Mouse (Mus musculus): ENCODE data around the gene Cobll1. TPM values are rescaled to one million over a fixed set of nuclear protein-coding genes. Genes with fewer than 3 reads are reported as not detected.
A peak's percentile ranks its signal among the peaks of the same experiment; 100 is the strongest.

Gene Cobll1
- polyA plus RNA-seq, 1 experiment from 2014 or later, result 3.0 TPM

GRCm38 (mm10) chr2:65228426-65228825 lies 10.8 kb downstream of the Cobll1 start:
- H3K36me3 ChIP-seq, result no peaks in the 10 kb centered on the region
- H3K4me3 ChIP-seq, result no peak overlapping the region
- no peaks in the 10 kb centered on the region for H3K9me3 ChIP-seq
- H3K4me2 ChIP-seq (replicated peaks), result no peak overlapping the region
- H3K9ac ChIP-seq, result no peak overlapping the region
- peaks cover 8% of the 10 kb centered on the region; the same call in 1 of the 2 replicates for H3K4me1 ChIP-seq
- no peak overlapping the region for H3K27ac ChIP-seq
- ATAC-seq (ENCODE audit: low FRiP score, low read depth), result peak; percentile 57
- 48% methylated on average over 7 of the region's 7 CpGs for WGBS
- no peaks in the 10 kb centered on the region for H3K27me3 ChIP-seq

GRCm38 (mm10) chr2:65227898-65228290 lies 11.3 kb downstream of the Cobll1 start:
- H3K27ac ChIP-seq, result no peak overlapping the region
- H3K4me3 ChIP-seq, result no peak overlapping the region
- 82% methylated on average over 2 of the region's 2 CpGs for WGBS
- no peaks in the 10 kb centered on the region for H3K9me3 ChIP-seq
- H3K4me2 ChIP-seq (replicated peaks), result no peak overlapping the region
- no peak for ATAC-seq (ENCODE audit: low FRiP score, low read depth)
- H3K27me3 ChIP-seq, result no peaks in the 10 kb centered on the region
- H3K9ac ChIP-seq, result no peak overlapping the region
- peaks cover 8% of the 10 kb centered on the region; the same call in 1 of the 2 replicates for H3K4me1 ChIP-seq
- H3K36me3 ChIP-seq, result no peaks in the 10 kb centered on the region

GRCm38 (mm10) chr2:65227154-65227897 lies 11.9 kb downstream of the Cobll1 start:
- no peaks in the 10 kb centered on the region for H3K36me3 ChIP-seq
- peaks cover 8% of the 10 kb centered on the region; the same call in 1 of the 2 replicates for H3K4me1 ChIP-seq
- no peak overlapping the region for H3K4me2 ChIP-seq (replicated peaks)
- no peaks in the 10 kb centered on the region for H3K27me3 ChIP-seq
- H3K4me3 ChIP-seq, result no peak overlapping the region
- H3K27ac ChIP-seq, result no peak overlapping the region
- no peaks in the 10 kb centered on the region for H3K9me3 ChIP-seq
- H3K9ac ChIP-seq, result no peak overlapping the region
- WGBS, result 84% methylated on average over 6 of the region's 6 CpGs
- no peak for ATAC-seq (ENCODE audit: low FRiP score, low read depth)

GRCm38 (mm10) chr2:65226494-65226893 lies 12.7 kb downstream of the Cobll1 start:
- no peaks in the 10 kb centered on the region for H3K36me3 ChIP-seq
- no peak for ATAC-seq (ENCODE audit: low FRiP score, low read depth)
- peaks cover 8% of the 10 kb centered on the region; the same call in 1 of the 2 replicates for H3K4me1 ChIP-seq
- no peak overlapping the region for H3K4me3 ChIP-seq
- H3K9ac ChIP-seq, result no peak overlapping the region
- no peak overlapping the region for H3K27ac ChIP-seq
- H3K4me2 ChIP-seq (replicated peaks), result no peak overlapping the region
- no peaks in the 10 kb centered on the region for H3K9me3 ChIP-seq
- no peaks in the 10 kb centered on the region for H3K27me3 ChIP-seq
- 87% methylated on average over 4 of the region's 4 CpGs for WGBS

- Histone ChIP-seq H3K4me1 (peaks cover 8% of the 10 kb centered on the region; the same call in 1 of the 2 replicates), H3K27me3 (no peaks in the 10 kb centered on the region), H3K9me3 (no peaks in the 10 kb centered on the region), H3K4me2 (replicated peaks) (no peak overlapping the region), H3K4me3 (no peak overlapping the region), H3K27ac (no peak overlapping the region), H3K9ac (no peak overlapping the region), H3K36me3 (no peaks in the 10 kb centered on the region)
- ATAC-seq (ENCODE audit: low FRiP score, low read depth), result no peak
- 57% methylated on average over 12 of the region's 12 CpGs for WGBS
These were observed 15.1 kb downstream of the Cobll1 start for GRCm38 (mm10) chr2:65223956-65224735.

- WGBS, result 81% methylated on average over 8 of the region's 8 CpGs
- no peak overlapping the region for H3K4me2 ChIP-seq (replicated peaks)
- no peak overlapping the region for H3K9ac ChIP-seq
- H3K27me3 ChIP-seq, result no peaks in the 10 kb centered on the region
- H3K27ac ChIP-seq, result no peak overlapping the region
- no peaks in the 10 kb centered on the region for H3K9me3 ChIP-seq
- no peak overlapping the region for H3K4me3 ChIP-seq
- H3K4me1 ChIP-seq, result no peaks in the 10 kb centered on the region
- ATAC-seq (ENCODE audit: low FRiP score, low read depth), result no peak
- H3K36me3 ChIP-seq, result no peaks in the 10 kb centered on the region
These were observed 16.2 kb downstream of the Cobll1 start for GRCm38 (mm10) chr2:65223012-65223411.

GRCm38 (mm10) chr2:65221646-65222045 lies 17.6 kb downstream of the Cobll1 start:
- 81% methylated on average over 2 of the region's 2 CpGs for WGBS
- ATAC-seq (ENCODE audit: low FRiP score, low read depth), result no peak
- Histone ChIP-seq H3K27me3 (no peaks in the 10 kb centered on the region), H3K36me3 (no peaks in the 10 kb centered on the region), H3K27ac (no peak overlapping the region), H3K4me1 (no peaks in the 10 kb centered on the region), H3K9ac (no peak overlapping the region), H3K4me3 (no peak overlapping the region), H3K4me2 (replicated peaks) (no peak overlapping the region), H3K9me3 (no peaks in the 10 kb centered on the region)

GRCm38 (mm10) chr2:65220563-65220962 lies 18.6 kb downstream of the Cobll1 start:
- Histone ChIP-seq H3K9me3 (no peaks in the 10 kb centered on the region), H3K36me3 (no peaks in the 10 kb centered on the region), H3K27me3 (no peaks in the 10 kb centered on the region), H3K4me2 (replicated peaks) (no peak overlapping the region), H3K4me3 (no peak overlapping the region), H3K9ac (no peak overlapping the region), H3K27ac (no peak overlapping the region), H3K4me1 (no peaks in the 10 kb centered on the region)
- 71% methylated on average over 1 of the region's 1 CpGs for WGBS
- no peak for ATAC-seq (ENCODE audit: low FRiP score, low read depth)

GRCm38 (mm10) chr2:65219375-65220135 lies 19.6 kb downstream of the Cobll1 start:
- Histone ChIP-seq H3K9ac (no peak overlapping the region), H3K9me3 (no peaks in the 10 kb centered on the region), H3K4me2 (replicated peaks) (no peak overlapping the region), H3K36me3 (no peaks in the 10 kb centered on the region), H3K4me3 (no peak overlapping the region), H3K27me3 (no peaks in the 10 kb centered on the region), H3K4me1 (no peaks in the 10 kb centered on the region), H3K27ac (no peak overlapping the region)
- no peak for ATAC-seq (ENCODE audit: low FRiP score, low read depth)
- 60% methylated on average over 11 of the region's 11 CpGs for WGBS

GRCm38 (mm10) chr2:65218318-65218717 lies 20.9 kb downstream of the Cobll1 start:
- no peak overlapping the region for H3K4me2 ChIP-seq (replicated peaks)
- H3K4me3 ChIP-seq, result no peak overlapping the region
- no peak overlapping the region for H3K9ac ChIP-seq
- no peak for ATAC-seq (ENCODE audit: low FRiP score, low read depth)
- 89% methylated on average over 9 of the region's 9 CpGs for WGBS
- no peaks in the 10 kb centered on the region for H3K36me3 ChIP-seq
- no peaks in the 10 kb centered on the region for H3K4me1 ChIP-seq
- no peak overlapping the region for H3K27ac ChIP-seq
- no peaks in the 10 kb centered on the region for H3K9me3 ChIP-seq
- no peaks in the 10 kb centered on the region for H3K27me3 ChIP-seq

GRCm38 (mm10) chr2:65217677-65218076 lies 21.5 kb downstream of the Cobll1 start:
- ATAC-seq (ENCODE audit: low FRiP score, low read depth), result no peak
- Histone ChIP-seq H3K27ac (no peak overlapping the region), H3K4me3 (no peak overlapping the region), H3K36me3 (no peaks in the 10 kb centered on the region), H3K9me3 (no peaks in the 10 kb centered on the region), H3K9ac (no peak overlapping the region), H3K4me1 (no peaks in the 10 kb centered on the region), H3K27me3 (no peaks in the 10 kb centered on the region), H3K4me2 (replicated peaks) (no peak overlapping the region)
- WGBS, result 76% methylated on average over 6 of the region's 6 CpGs

GRCm38 (mm10) chr2:65216163-65216562 lies 23.0 kb downstream of the Cobll1 start:
- H3K27ac ChIP-seq, result no peak overlapping the region
- no peaks in the 10 kb centered on the region for H3K4me1 ChIP-seq
- no peak overlapping the region for H3K9ac ChIP-seq
- H3K27me3 ChIP-seq, result no peaks in the 10 kb centered on the region
- H3K4me2 ChIP-seq (replicated peaks), result no peak overlapping the region
- H3K36me3 ChIP-seq, result no peaks in the 10 kb centered on the region
- no peak overlapping the region for H3K4me3 ChIP-seq
- H3K9me3 ChIP-seq, result no peaks in the 10 kb centered on the region
- ATAC-seq (ENCODE audit: low FRiP score, low read depth), result no peak

All from limb, embryonic 13.5 days (tissue).